Mouse (Mus musculus): ENCODE measurements around the gene Parp14.

GRCm38 (mm10) chr16:35905355-35905754 is 34.0 kb upstream of the Parp14 start:
- TF ChIP-seq GATA1 (IDR thresholded peaks at IDR 0.05; ENCODE audit: low read length) (no peak), TAL1 (IDR thresholded peaks at IDR 0.05; ENCODE audit: low read length) (no peak)

Data from erythroblast, embryonic 14.5 days (primary cell).